ENCODE assay signal across 11 mouse cellular contexts in the genomic region with DNA sequence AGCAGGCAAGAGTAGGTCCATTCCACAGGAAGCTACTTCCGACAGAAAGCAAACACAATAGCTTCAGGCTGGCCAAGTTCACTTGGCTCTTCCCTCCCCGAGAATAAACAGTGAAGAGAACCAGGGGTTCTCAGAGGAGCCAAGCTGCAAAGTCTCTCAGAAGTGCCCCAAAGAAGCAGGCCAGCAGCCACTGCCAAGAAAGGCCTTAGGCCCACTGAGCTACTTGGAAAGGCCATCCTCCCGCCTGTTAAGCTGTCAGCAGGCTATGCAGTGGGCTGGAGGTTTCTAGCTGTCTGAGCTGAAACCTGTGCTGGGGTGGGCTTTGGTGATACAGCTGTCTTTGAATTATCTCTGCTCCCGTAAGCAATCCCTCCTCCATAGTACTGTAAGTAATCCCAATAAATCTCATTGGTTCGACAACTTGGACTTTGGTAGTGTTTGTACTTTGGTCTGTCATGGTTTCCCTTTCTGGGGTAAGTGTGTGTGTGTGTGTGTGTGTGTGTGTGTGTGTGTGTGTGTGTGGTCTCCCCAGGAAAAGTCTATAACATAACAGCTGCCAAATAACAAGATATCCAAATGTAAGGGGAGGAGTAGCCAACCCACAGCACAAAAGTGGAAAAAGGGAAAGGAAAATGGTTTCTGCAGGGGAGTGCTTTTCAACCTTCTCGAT. TPM values are rescaled to one million over a fixed set of nuclear protein-coding genes. Genes with fewer than 3 reads are reported as not detected.
DNase-seq lines count a peak whose midpoint lies in the region; ATAC-seq and TF ChIP-seq lines count a peak whose summit lies in the region.
"Had no signal": no experiment of that assay in that cellular context is flagged by ENCODE, and none has a peak within 500 bp of the region (broad histone marks: within the 10 kb centered on the region; RNA-seq: fewer than 3 reads in every experiment).

No protein-coding gene starts in this region.

- no peaks in the 10 kb centered on the region for H3K36me3 ChIP-seq in kidney, adult 2 months (ENCODE audit: control insufficient read depth, insufficient read depth, low read length)
- H3K36me3 ChIP-seq in midbrain, postnatal 0 days (ENCODE audit: insufficient read depth, low read length), result no peaks in the 10 kb centered on the region
- H3K36me3 ChIP-seq in midbrain, embryonic 13.5 days, result no peaks in the 10 kb centered on the region
- H3K36me3 ChIP-seq in stomach, embryonic 16.5 days (ENCODE audit: control insufficient read depth, insufficient read depth, low read length), result no peaks in the 10 kb centered on the region
- H3K36me3 ChIP-seq: embryonic facial prominence, embryonic 13.5 days; midbrain, embryonic 12.5 days had no signal

- no peak overlapping the region for H3K9ac ChIP-seq in midbrain, postnatal 0 days (replicated peaks; ENCODE audit: low read length, poor library complexity, severe bottlenecking)
- no peak overlapping the region for H3K9ac ChIP-seq in midbrain, embryonic 13.5 days (replicated peaks)
- peak overlapping the region; percentile 36; the same call in 1 of the 2 replicates for H3K9ac ChIP-seq in stomach, embryonic 16.5 days (ENCODE audit: low read length)
- H3K9ac ChIP-seq: embryonic facial prominence, embryonic 13.5 days; midbrain, embryonic 12.5 days had no signal

- DNase-seq in cerebellum, postnatal 10 days, result peak; percentile 16 to 59
- no peak for DNase-seq in cerebellum, postnatal 25 days
- peak; percentile 20 for DNase-seq in kidney, adult 2 months
- DNase-seq in kidney, postnatal 25 days, result no peak
- DNase-seq in midbrain, postnatal 0 days (ENCODE audit: low spot score), result peak; percentile 67
- no peak for DNase-seq in spleen, postnatal 36 days (ENCODE audit: low spot score in 2 of 2)
- DNase-seq: cerebellum, adult 9-10 months had no signal

- no peak overlapping the region for H3K27ac ChIP-seq in kidney, adult 2 months (ENCODE audit: insufficient read depth, low read depth, low read length)
- no peak overlapping the region for H3K27ac ChIP-seq in midbrain, postnatal 0 days (ENCODE audit: low read depth, low read length)
- H3K27ac ChIP-seq in midbrain, embryonic 13.5 days, result no peak overlapping the region
- peak overlapping the region; percentile 17 for H3K27ac ChIP-seq in stomach, embryonic 16.5 days (ENCODE audit: low read length)
- H3K27ac ChIP-seq: embryonic facial prominence, embryonic 13.5 days; midbrain, embryonic 12.5 days had no signal

- H3K27me3 ChIP-seq in kidney, adult 2 months (replicated peaks; ENCODE audit: control insufficient read depth, insufficient read depth, low read length), result no peaks in the 10 kb centered on the region
- no peaks in the 10 kb centered on the region; the same call in 1 of the 2 replicates for H3K27me3 ChIP-seq in midbrain, postnatal 0 days (ENCODE audit: insufficient read depth, low read length)
- 0 out of 2 replicates have a peak, but pooled peaks cover 2% of the 10 kb centered on the region for H3K27me3 ChIP-seq in midbrain, embryonic 13.5 days
- no peaks in the 10 kb centered on the region for H3K27me3 ChIP-seq in stomach, embryonic 16.5 days (ENCODE audit: control insufficient read depth, insufficient read depth, low read length)
- H3K27me3 ChIP-seq: embryonic facial prominence, embryonic 13.5 days; midbrain, embryonic 12.5 days had no signal

- H3K4me1 ChIP-seq in kidney, adult 2 months (ENCODE audit: control insufficient read depth, insufficient read depth, low read length), result peaks cover 4% of the 10 kb centered on the region; the same call in 1 of the 2 replicates
- no peaks in the 10 kb centered on the region for H3K4me1 ChIP-seq in midbrain, postnatal 0 days (ENCODE audit: insufficient read depth, low read length)
- H3K4me1 ChIP-seq in midbrain, embryonic 13.5 days (replicated peaks), result no peaks in the 10 kb centered on the region
- peaks cover 17% of the 10 kb centered on the region for H3K4me1 ChIP-seq in stomach, embryonic 16.5 days (ENCODE audit: control insufficient read depth, insufficient read depth, low read length)
- H3K4me1 ChIP-seq: embryonic facial prominence, embryonic 13.5 days; midbrain, embryonic 12.5 days had no signal

- no peak overlapping the region for H3K4me2 ChIP-seq in midbrain, postnatal 0 days (ENCODE audit: low read depth, low read length, poor library complexity, severe bottlenecking)
- no peak overlapping the region for H3K4me2 ChIP-seq in midbrain, embryonic 13.5 days (replicated peaks)
- H3K4me2 ChIP-seq in stomach, embryonic 16.5 days (ENCODE audit: low read depth, low read length), result no peak overlapping the region
- H3K4me2 ChIP-seq: embryonic facial prominence, embryonic 13.5 days; midbrain, embryonic 12.5 days had no signal

- ATAC-seq in midbrain, postnatal 0 days (ENCODE audit: low FRiP score), result no peak
- ATAC-seq in midbrain, embryonic 13.5 days, result no peak
- ATAC-seq in stomach, embryonic 16.5 days (ENCODE audit: insufficient read depth, low FRiP score), result peak; percentile 79

- TF ChIP-seq POLR2A in kidney, adult 2 months (IDR thresholded peaks at IDR 0.05; ENCODE audit: low read depth, low read length), result no peak

- no peaks in the 10 kb centered on the region for H3K9me3 ChIP-seq in midbrain, postnatal 0 days (ENCODE audit: low read length)
- no peaks in the 10 kb centered on the region for H3K9me3 ChIP-seq in midbrain, embryonic 13.5 days
- no peaks in the 10 kb centered on the region for H3K9me3 ChIP-seq in stomach, embryonic 16.5 days (replicated peaks; ENCODE audit: control insufficient read depth, low read length)
- H3K9me3 ChIP-seq: embryonic facial prominence, embryonic 13.5 days; midbrain, embryonic 12.5 days had no signal

- 56% methylated on average over 6 of the region's 6 CpGs for WGBS in kidney, adult 2 months
- 59% methylated on average over 6 of the region's 6 CpGs for WGBS in midbrain, postnatal 0 days
- 76% methylated on average over 6 of the region's 6 CpGs for WGBS in midbrain, embryonic 13.5 days
- WGBS in stomach, embryonic 16.5 days, result 31% methylated on average over 6 of the region's 6 CpGs

- TF ChIP-seq CTCF in kidney, adult 2 months (conservative IDR thresholded peaks at IDR 0.05; ENCODE audit: insufficient read depth, insufficient read length, low read depth, low read length), result no peak
- TF ChIP-seq CTCF in midbrain, postnatal 0 days (IDR thresholded peaks at IDR 0.05), result no peak

- no peak overlapping the region for H3K4me3 ChIP-seq in kidney, adult 2 months (ENCODE audit: insufficient read depth, low read depth, low read length)
- H3K4me3 ChIP-seq in midbrain, postnatal 0 days (ENCODE audit: low read depth, low read length), result no peak overlapping the region
- H3K4me3 ChIP-seq in midbrain, embryonic 13.5 days (replicated peaks), result no peak overlapping the region
- no peak overlapping the region for H3K4me3 ChIP-seq in stomach, embryonic 16.5 days (replicated peaks; ENCODE audit: low read length)
- H3K4me3 ChIP-seq: embryonic facial prominence, embryonic 13.5 days; midbrain, embryonic 12.5 days had no signal

RNA-seq across cellular contexts. Expression of gene Mki67, which starts 7.6 kb away (rescaled TPM):
- 0.18 and 0.28 TPM in 2 replicates for polyA plus RNA-seq in kidney, adult 2 months (2012; rRNA removed)
- total RNA-seq in midbrain, postnatal 0 days (2014; rRNA removed), result 6.3 and 8.9 TPM in 2 replicates
- polyA plus RNA-seq in midbrain, postnatal 0 days (2015; fragmentation: Nextera tagmentation; extraction: Ambion mirVana), result 1.4 and 2.1 TPM in 2 replicates
- polyA plus RNA-seq in midbrain, embryonic 13.5 days (2015; fragmentation: Nextera tagmentation; extraction: Ambion mirVana), result 17.7 and 18.8 TPM in 2 replicates
- polyA plus RNA-seq in stomach, embryonic 16.5 days (2015; fragmentation: Nextera tagmentation; extraction: Ambion mirVana), result 27.7 and 34.4 TPM in 2 replicates

Comparison
In these comparisons a context has a peak if more than half of its experiments do, and no peak if none do; other contexts are left out.
1. DNase-seq: peak in cerebellum, postnatal 10 days (2 of 2), kidney, adult 2 months (single experiment) and midbrain, postnatal 0 days (single experiment); none in cerebellum, postnatal 25 days (0 of 2), kidney, postnatal 25 days (0 of 2) and spleen, postnatal 36 days (0 of 2).